Mouse (Mus musculus): ENCODE data around the gene Phpt1. TPM values are rescaled to one million over a fixed set of nuclear protein-coding genes. Genes with fewer than 3 reads are reported as not detected.

Phpt1 gene
- polyA plus RNA-seq, 1 experiment from 2014 or later, result 167 TPM

GRCm38 (mm10) chr2:25575432-25576027 is 506 bp upstream of the Phpt1 start:
- WGBS, result 13% methylated on average over 21 of the region's 21 CpGs
- no peak for ATAC-seq (ENCODE audit: low FRiP score, low TSS enrichment)
- H3K9ac ChIP-seq (replicated peaks; ENCODE audit: low read length), result peak overlapping the region; percentile 51; the same call in 1 of the 2 replicates
- peak; percentile 60 for DNase-seq
- H3K27ac ChIP-seq (replicated peaks; ENCODE audit: low read depth, low read length), result peak overlapping the region; percentile 89
- peaks cover 47% of the 10 kb centered on the region for H3K27me3 ChIP-seq (ENCODE audit: control insufficient read depth, insufficient read depth, low read length)
- peaks cover 21% of the 10 kb centered on the region; the same call in 1 of the 2 replicates for H3K36me3 ChIP-seq (ENCODE audit: control insufficient read depth, insufficient read depth, low read length)
- peaks cover 31% of the 10 kb centered on the region for H3K4me1 ChIP-seq (ENCODE audit: control insufficient read depth, insufficient read depth, low read length)
- H3K4me2 ChIP-seq (ENCODE audit: low read length), result peak overlapping the region; percentile 93
- H3K9me3 ChIP-seq (ENCODE audit: control insufficient read depth, low read length), result no peaks in the 10 kb centered on the region
- peak overlapping the region; percentile 57 for H3K4me3 ChIP-seq (replicated peaks; ENCODE audit: low read depth, low read length)

- no peak for ATAC-seq (ENCODE audit: low FRiP score, low TSS enrichment)
- peak overlapping the region; percentile 57 for H3K4me3 ChIP-seq (replicated peaks; ENCODE audit: low read depth, low read length)
- peak overlapping the region; percentile 93 for H3K4me2 ChIP-seq (ENCODE audit: low read length)
- peak overlapping the region; percentile 89 for H3K27ac ChIP-seq (replicated peaks; ENCODE audit: low read depth, low read length)
- H3K4me1 ChIP-seq (ENCODE audit: control insufficient read depth, insufficient read depth, low read length), result peaks cover 26% of the 10 kb centered on the region
- DNase-seq, result no peak
- WGBS, result 20% methylated on average over 11 of the region's 11 CpGs
- no peaks in the 10 kb centered on the region for H3K9me3 ChIP-seq (ENCODE audit: control insufficient read depth, low read length)
- peaks cover 33% of the 10 kb centered on the region for H3K36me3 ChIP-seq (ENCODE audit: control insufficient read depth, insufficient read depth, low read length)
- peaks cover 33% of the 10 kb centered on the region for H3K27me3 ChIP-seq (ENCODE audit: control insufficient read depth, insufficient read depth, low read length)
- peak overlapping the region; percentile 66 for H3K9ac ChIP-seq (replicated peaks; ENCODE audit: low read length)
Observed at GRCm38 (mm10) chr2:25574136-25574535, 888 bp downstream of the Phpt1 start.

- Histone ChIP-seq H3K4me1 (ENCODE audit: control insufficient read depth, insufficient read depth, low read length) (peaks cover 26% of the 10 kb centered on the region), H3K4me2 (ENCODE audit: low read length) (peak overlapping the region; percentile 93; the same call in 1 of the 2 replicates), H3K9me3 (ENCODE audit: control insufficient read depth, low read length) (no peaks in the 10 kb centered on the region), H3K27me3 (ENCODE audit: control insufficient read depth, insufficient read depth, low read length) (peaks cover 22% of the 10 kb centered on the region), H3K4me3 (replicated peaks; ENCODE audit: low read depth, low read length) (no peak overlapping the region), H3K27ac (replicated peaks; ENCODE audit: low read depth, low read length) (no peak overlapping the region), H3K36me3 (ENCODE audit: control insufficient read depth, insufficient read depth, low read length) (peaks cover 42% of the 10 kb centered on the region), H3K9ac (replicated peaks; ENCODE audit: low read length) (no peak overlapping the region)
- DNase-seq (no peak), ATAC-seq (ENCODE audit: low FRiP score, low TSS enrichment) (no peak)
- 94% methylated on average over 2 of the region's 2 CpGs for WGBS
Observed at GRCm38 (mm10) chr2:25573068-25573467, 2.0 kb downstream of the Phpt1 start.

- Histone ChIP-seq H3K4me3 (replicated peaks; ENCODE audit: low read depth, low read length) (no peak overlapping the region), H3K36me3 (ENCODE audit: control insufficient read depth, insufficient read depth, low read length) (peaks cover 42% of the 10 kb centered on the region), H3K27me3 (ENCODE audit: control insufficient read depth, insufficient read depth, low read length) (peaks cover 3% of the 10 kb centered on the region), H3K4me1 (ENCODE audit: control insufficient read depth, insufficient read depth, low read length) (peaks cover 20% of the 10 kb centered on the region), H3K9ac (replicated peaks; ENCODE audit: low read length) (no peak overlapping the region), H3K27ac (replicated peaks; ENCODE audit: low read depth, low read length) (no peak overlapping the region), H3K9me3 (ENCODE audit: control insufficient read depth, low read length) (no peaks in the 10 kb centered on the region), H3K4me2 (ENCODE audit: low read length) (no peak overlapping the region)
- 90% methylated on average over 4 of the region's 4 CpGs for WGBS
- ATAC-seq (ENCODE audit: low FRiP score, low TSS enrichment) (no peak), DNase-seq (no peak)
Observed at GRCm38 (mm10) chr2:25571221-25571620, 3.8 kb downstream of the Phpt1 start.

- H3K27ac ChIP-seq (replicated peaks; ENCODE audit: low read depth, low read length), result no peak overlapping the region
- no peak overlapping the region for H3K4me2 ChIP-seq (ENCODE audit: low read length)
- no peak for ATAC-seq (ENCODE audit: low FRiP score, low TSS enrichment)
- DNase-seq, result no peak
- H3K4me1 ChIP-seq (ENCODE audit: control insufficient read depth, insufficient read depth, low read length), result peaks cover 11% of the 10 kb centered on the region
- H3K4me3 ChIP-seq (replicated peaks; ENCODE audit: low read depth, low read length), result no peak overlapping the region
- 93% methylated on average over 3 of the region's 3 CpGs for WGBS
- H3K27me3 ChIP-seq (ENCODE audit: control insufficient read depth, insufficient read depth, low read length), result no peaks in the 10 kb centered on the region
- peaks cover 57% of the 10 kb centered on the region for H3K36me3 ChIP-seq (ENCODE audit: control insufficient read depth, insufficient read depth, low read length)
- H3K9ac ChIP-seq (replicated peaks; ENCODE audit: low read length), result no peak overlapping the region
- H3K9me3 ChIP-seq (ENCODE audit: control insufficient read depth, low read length), result no peaks in the 10 kb centered on the region
Observed at GRCm38 (mm10) chr2:25569323-25569722, 5.7 kb downstream of the Phpt1 start.

GRCm38 (mm10) chr2:25568473-25569019 is 6.5 kb downstream of the Phpt1 start:
- H3K4me2 ChIP-seq (ENCODE audit: low read length), result no peak overlapping the region
- H3K4me3 ChIP-seq (replicated peaks; ENCODE audit: low read depth, low read length), result no peak overlapping the region
- no peak overlapping the region for H3K27ac ChIP-seq (replicated peaks; ENCODE audit: low read depth, low read length)
- DNase-seq (no peak), ATAC-seq (ENCODE audit: low FRiP score, low TSS enrichment) (no peak)
- H3K27me3 ChIP-seq (ENCODE audit: control insufficient read depth, insufficient read depth, low read length), result no peaks in the 10 kb centered on the region
- no peak overlapping the region for H3K9ac ChIP-seq (replicated peaks; ENCODE audit: low read length)
- peaks cover 4% of the 10 kb centered on the region for H3K4me1 ChIP-seq (ENCODE audit: control insufficient read depth, insufficient read depth, low read length)
- 83% methylated on average over 6 of the region's 6 CpGs for WGBS
- peaks cover 65% of the 10 kb centered on the region for H3K36me3 ChIP-seq (ENCODE audit: control insufficient read depth, insufficient read depth, low read length)
- no peaks in the 10 kb centered on the region for H3K9me3 ChIP-seq (ENCODE audit: control insufficient read depth, low read length)

- Histone ChIP-seq H3K27me3 (ENCODE audit: control insufficient read depth, insufficient read depth, low read length) (no peaks in the 10 kb centered on the region), H3K9ac (replicated peaks; ENCODE audit: low read length) (no peak overlapping the region), H3K9me3 (ENCODE audit: control insufficient read depth, low read length) (no peaks in the 10 kb centered on the region), H3K36me3 (ENCODE audit: control insufficient read depth, insufficient read depth, low read length) (peaks cover 81% of the 10 kb centered on the region), H3K27ac (replicated peaks; ENCODE audit: low read depth, low read length) (no peak overlapping the region), H3K4me1 (ENCODE audit: control insufficient read depth, insufficient read depth, low read length) (no peaks in the 10 kb centered on the region), H3K4me2 (ENCODE audit: low read length) (no peak overlapping the region), H3K4me3 (replicated peaks; ENCODE audit: low read depth, low read length) (no peak overlapping the region)
- WGBS, result 88% methylated on average over 6 of the region's 6 CpGs
- ATAC-seq (ENCODE audit: low FRiP score, low TSS enrichment) (no peak), DNase-seq (no peak)
Observed at GRCm38 (mm10) chr2:25566558-25566957, 8.5 kb downstream of the Phpt1 start.

GRCm38 (mm10) chr2:25565741-25566140 is 9.3 kb downstream of the Phpt1 start:
- Histone ChIP-seq H3K9ac (replicated peaks; ENCODE audit: low read length) (no peak overlapping the region), H3K4me3 (replicated peaks; ENCODE audit: low read depth, low read length) (no peak overlapping the region), H3K4me1 (ENCODE audit: control insufficient read depth, insufficient read depth, low read length) (no peaks in the 10 kb centered on the region), H3K36me3 (ENCODE audit: control insufficient read depth, insufficient read depth, low read length) (peaks cover 82% of the 10 kb centered on the region), H3K27ac (replicated peaks; ENCODE audit: low read depth, low read length) (no peak overlapping the region), H3K4me2 (ENCODE audit: low read length) (no peak overlapping the region), H3K27me3 (ENCODE audit: control insufficient read depth, insufficient read depth, low read length) (no peaks in the 10 kb centered on the region), H3K9me3 (ENCODE audit: control insufficient read depth, low read length) (no peaks in the 10 kb centered on the region)
- no peak for DNase-seq
- ATAC-seq (ENCODE audit: low FRiP score, low TSS enrichment), result no peak
- 85% methylated on average over 8 of the region's 8 CpGs for WGBS

GRCm38 (mm10) chr2:25561946-25562345 is 13.1 kb downstream of the Phpt1 start:
- no peak overlapping the region for H3K9ac ChIP-seq (replicated peaks; ENCODE audit: low read length)
- H3K36me3 ChIP-seq (ENCODE audit: control insufficient read depth, insufficient read depth, low read length), result peaks cover 61% of the 10 kb centered on the region
- ATAC-seq (ENCODE audit: low FRiP score, low TSS enrichment), result no peak
- H3K4me2 ChIP-seq (ENCODE audit: low read length), result no peak overlapping the region
- WGBS, result 87% methylated on average over 9 of the region's 9 CpGs
- H3K27me3 ChIP-seq (ENCODE audit: control insufficient read depth, insufficient read depth, low read length), result no peaks in the 10 kb centered on the region
- H3K9me3 ChIP-seq (ENCODE audit: control insufficient read depth, low read length), result no peaks in the 10 kb centered on the region
- peaks cover 12% of the 10 kb centered on the region for H3K4me1 ChIP-seq (ENCODE audit: control insufficient read depth, insufficient read depth, low read length)
- no peak overlapping the region for H3K27ac ChIP-seq (replicated peaks; ENCODE audit: low read depth, low read length)
- DNase-seq, result no peak
- no peak overlapping the region for H3K4me3 ChIP-seq (replicated peaks; ENCODE audit: low read depth, low read length)

Measured in midbrain, embryonic 14.5 days (tissue).